Mouse (Mus musculus) CH12.LX (cell line): ENCODE results near the gene Gm6588.

Source experiments
- CTCF ChIP-seq, 2 experiments: IDR thresholded peaks in 1 of 2; conservative IDR thresholded peaks in 1 of 2; 2 replicates each; pipeline ENCODE4 v1.5.1; 2011 to 2012; ENCODE audit warnings: low read depth in 2 of 2, low read length in 2 of 2, improper control_type of control experiment in 1 of 2, inconsistent platforms in 1 of 2, mild to moderate bottlenecking in 1 of 2, moderate library complexity in 1 of 2
- HCFC1 ChIP-seq: IDR thresholded peaks from 2 replicates; pipeline ENCODE4 v1.6.1; 2012; ENCODE audit warnings: low read depth, mild to moderate bottlenecking, inconsistent platforms, low read length, improper control_type of control experiment
- MAX ChIP-seq: IDR thresholded peaks from 2 replicates; pipeline ENCODE4 v1.6.1; 2011; ENCODE audit warnings: low read length, improper control_type of control experiment
- USF1 ChIP-seq: IDR thresholded peaks from 2 replicates; pipeline ENCODE4 v1.6.1; 2014; ENCODE audit warnings: low read depth, mild to moderate bottlenecking, inconsistent platforms, low read length, improper control_type of control experiment

GRCm38 (mm10) chr5:112406017-112406416 lies 43.2 kb upstream of the Gm6588 start:
- TF ChIP-seq CTCF (conservative IDR thresholded peaks at IDR 0.05 in 1 of 2, IDR thresholded peaks at IDR 0.05 in 1 of 2; ENCODE audit: low read depth in 2 of 2, low read length in 2 of 2) (no peak), MAX (no peak), USF1 (no peak), HCFC1 (no peak)
